8 mouse cellular contexts compared by ENCODE assay signal in the genomic region with DNA sequence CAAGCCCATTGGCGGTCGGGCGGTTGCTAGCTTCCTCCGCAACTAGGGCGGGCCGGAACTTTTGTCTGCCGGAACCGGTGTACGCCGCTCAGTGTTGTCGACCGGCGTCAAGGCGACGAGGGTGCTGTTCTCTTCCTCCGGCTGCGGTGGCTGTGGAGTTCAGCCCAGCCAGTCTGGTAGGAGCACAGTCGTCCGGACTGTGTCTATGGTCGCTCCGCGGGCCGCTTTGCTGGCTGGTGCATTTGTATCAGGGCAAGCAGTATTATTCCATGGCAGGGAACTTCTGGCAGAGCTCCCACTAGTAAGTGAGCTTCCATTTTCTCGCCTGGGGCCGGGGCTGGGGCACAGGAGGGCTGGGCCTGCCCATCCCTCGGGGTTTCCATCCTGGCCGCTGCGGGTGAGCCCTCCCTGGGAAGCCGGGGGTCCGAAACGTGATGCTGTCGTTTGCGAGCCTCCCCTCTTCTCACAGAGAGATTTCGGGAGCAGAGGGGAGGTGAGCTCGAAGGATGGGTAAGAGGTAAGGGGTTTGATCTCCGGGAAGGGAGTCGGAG. TPM values are rescaled to one million over a fixed set of nuclear protein-coding genes. Genes with fewer than 3 reads are reported as not detected.
DNase-seq lines count a peak whose midpoint lies in the region; ATAC-seq and TF ChIP-seq lines count a peak whose summit lies in the region.

A gene (plus strand): TSS at position 87 of the 551 bp plus-strand sequence.

- H3K27me3 ChIP-seq in forebrain, embryonic 10.5 days (ENCODE audit: poor library complexity, severe bottlenecking) = no peaks in the 10 kb centered on the region
- H3K27me3 ChIP-seq in heart, embryonic 15.5 days = no peaks in the 10 kb centered on the region
- H3K27me3 ChIP-seq in liver, embryonic 14.5 days (ENCODE audit: control insufficient read depth, insufficient read depth, low read length) = no peaks in the 10 kb centered on the region
- H3K27me3 ChIP-seq in neural tube, embryonic 11.5 days (ENCODE audit: control insufficient read depth, insufficient read depth, low read length) = no peaks in the 10 kb centered on the region
- no peaks in the 10 kb centered on the region for H3K27me3 ChIP-seq in stomach, postnatal 0 days (ENCODE audit: control insufficient read depth, insufficient read depth, low read length)

- no peak for TF ChIP-seq CTCF in liver, embryonic 14.5 days (IDR thresholded peaks at IDR 0.05; ENCODE audit: low read depth)
- no peak for TF ChIP-seq CTCF in stomach, postnatal 0 days (IDR thresholded peaks at IDR 0.05; ENCODE audit: low read depth)

- peak; percentile 83 to 84 for DNase-seq in CD8-positive naive resting alpha-beta T cell, adult 2 months (ENCODE audit: low read depth in 2 of 2, low spot score in 2 of 2)
- peak; percentile 87 for DNase-seq in c-Kit-positive CD71-negative TER-119-negative erythroid progenitor cells, embryonic 14.5 days (ENCODE audit: low read depth)
- peak; percentile 95 for DNase-seq in forebrain, embryonic 10.5 days (ENCODE audit: extremely low spot score, low spot score)
- peak; percentile 90 to 96 for DNase-seq in kidney, postnatal 25 days
- DNase-seq in liver, embryonic 14.5 days (ENCODE audit: low read depth in 3 of 3, low spot score in 3 of 3) = peak; percentile 85 to 89 (median 86)
- peak; percentile 94 for DNase-seq in neural tube, embryonic 11.5 days (ENCODE audit: low spot score)
- peak; percentile 95 for DNase-seq in stomach, postnatal 0 days (ENCODE audit: low spot score)

- no peaks in the 10 kb centered on the region for H3K9me3 ChIP-seq in forebrain, embryonic 10.5 days
- H3K9me3 ChIP-seq in heart, embryonic 15.5 days (replicated peaks) = no peaks in the 10 kb centered on the region
- no peaks in the 10 kb centered on the region for H3K9me3 ChIP-seq in liver, embryonic 14.5 days (ENCODE audit: control insufficient read depth, low read length)
- no peaks in the 10 kb centered on the region for H3K9me3 ChIP-seq in neural tube, embryonic 11.5 days (ENCODE audit: control insufficient read depth, low read length)
- H3K9me3 ChIP-seq in stomach, postnatal 0 days (ENCODE audit: control insufficient read depth, low read length) = no peaks in the 10 kb centered on the region

- peak within 1 kb of the TSS; percentile 89 for H3K4me2 ChIP-seq in heart, embryonic 15.5 days
- H3K4me2 ChIP-seq in liver, embryonic 14.5 days (ENCODE audit: low read depth) = peak within 1 kb of the TSS; percentile 91
- peak within 1 kb of the TSS; percentile 76 for H3K4me2 ChIP-seq in neural tube, embryonic 11.5 days (ENCODE audit: low read depth)
- peak within 1 kb of the TSS; percentile 82 for H3K4me2 ChIP-seq in stomach, postnatal 0 days (replicated peaks; ENCODE audit: low read depth)

- H3K4me1 ChIP-seq in forebrain, embryonic 10.5 days = peaks cover 11% of the 10 kb centered on the region
- peaks cover 9% of the 10 kb centered on the region for H3K4me1 ChIP-seq in heart, embryonic 15.5 days (replicated peaks)
- peaks cover 0 to 4% of the 10 kb centered on the region in 2 experiments for H3K4me1 ChIP-seq in liver, embryonic 14.5 days (replicated peaks; ENCODE audit: control insufficient read depth in 2 of 2, insufficient read depth in 2 of 2, low read length in 1 of 2)
- peaks cover 7% of the 10 kb centered on the region for H3K4me1 ChIP-seq in neural tube, embryonic 11.5 days (ENCODE audit: control insufficient read depth, insufficient read depth, low read length)
- no peaks in the 10 kb centered on the region for H3K4me1 ChIP-seq in stomach, postnatal 0 days (replicated peaks; ENCODE audit: control insufficient read depth, insufficient read depth)

- H3K27ac ChIP-seq in forebrain, embryonic 10.5 days = peak within 1 kb of the TSS; percentile 89
- peak within 1 kb of the TSS; percentile 80 for H3K27ac ChIP-seq in heart, embryonic 15.5 days
- peak within 1 kb of the TSS; percentile 80 for H3K27ac ChIP-seq in liver, embryonic 14.5 days
- peak within 1 kb of the TSS; percentile 63 for H3K27ac ChIP-seq in neural tube, embryonic 11.5 days (ENCODE audit: low read depth, low read length)
- H3K27ac ChIP-seq in stomach, postnatal 0 days (replicated peaks) = peak within 1 kb of the TSS; percentile 82

- under 1% methylated on average over 37 of the region's 37 CpGs for WGBS in forebrain, embryonic 10.5 days
- under 1% methylated on average over 37 of the region's 37 CpGs for WGBS in heart, embryonic 15.5 days
- under 1% methylated on average over 37 of the region's 37 CpGs for WGBS in liver, embryonic 14.5 days (ENCODE audit: insufficient replicate concordance)
- under 1% methylated on average over 37 of the region's 37 CpGs for WGBS in neural tube, embryonic 11.5 days
- under 1% methylated on average over 37 of the region's 37 CpGs for WGBS in stomach, postnatal 0 days

- peak; percentile 17; the same call in 1 of the 2 replicates for TF ChIP-seq EP300 in liver, embryonic 14.5 days (IDR thresholded peaks at IDR 0.05; ENCODE audit: low read depth)
- TF ChIP-seq EP300 in stomach, postnatal 0 days (optimal IDR thresholded peaks at IDR 0.05) = no peak

- peak within 1 kb of the TSS; percentile 89 for H3K4me3 ChIP-seq in forebrain, embryonic 10.5 days
- peak within 1 kb of the TSS; percentile 91 for H3K4me3 ChIP-seq in heart, embryonic 15.5 days
- peak within 1 kb of the TSS; percentile 73 to 78 for H3K4me3 ChIP-seq in liver, embryonic 14.5 days (ENCODE audit: insufficient read depth in 1 of 2, low read depth in 2 of 2, low read length in 2 of 2)
- peak within 1 kb of the TSS; percentile 89 for H3K4me3 ChIP-seq in neural tube, embryonic 11.5 days (ENCODE audit: low read depth, low read length)
- peak within 1 kb of the TSS; percentile 77 for H3K4me3 ChIP-seq in stomach, postnatal 0 days (ENCODE audit: low read depth, low read length)

- H3K36me3 ChIP-seq in forebrain, embryonic 10.5 days (replicated peaks) = peaks cover 9% of the 10 kb centered on the region
- no peaks in the 10 kb centered on the region for H3K36me3 ChIP-seq in heart, embryonic 15.5 days
- H3K36me3 ChIP-seq in liver, embryonic 14.5 days (replicated peaks; ENCODE audit: control insufficient read depth, insufficient read depth, low read depth) = peaks cover under 1% of the 10 kb centered on the region; the same call in 1 of the 2 replicates
- no peaks in the 10 kb centered on the region for H3K36me3 ChIP-seq in neural tube, embryonic 11.5 days (ENCODE audit: control insufficient read depth, insufficient read depth, low read length)
- no peaks in the 10 kb centered on the region for H3K36me3 ChIP-seq in stomach, postnatal 0 days (ENCODE audit: control insufficient read depth, insufficient read depth, low read length)

- peak within 1 kb of the TSS; percentile 80 for H3K9ac ChIP-seq in heart, embryonic 15.5 days
- peak within 1 kb of the TSS; percentile 89 for H3K9ac ChIP-seq in liver, embryonic 14.5 days (replicated peaks)
- H3K9ac ChIP-seq in neural tube, embryonic 11.5 days (ENCODE audit: low read length) = peak within 1 kb of the TSS; percentile 83
- H3K9ac ChIP-seq in stomach, postnatal 0 days (ENCODE audit: low read length) = peak within 1 kb of the TSS; percentile 79

- peak; percentile 95 for ATAC-seq in heart, embryonic 15.5 days (replicated peaks; ENCODE audit: insufficient number of reproducible peaks, insufficient read depth, low FRiP score, low read depth)
- peak; percentile 99 for ATAC-seq in liver, embryonic 14.5 days (ENCODE audit: insufficient read depth)
- ATAC-seq in neural tube, embryonic 11.5 days (ENCODE audit: insufficient read depth, low FRiP score, low TSS enrichment) = peak; percentile 96
- ATAC-seq in stomach, postnatal 0 days (ENCODE audit: low FRiP score, low TSS enrichment) = peak; percentile 100

RNA-seq across cellular contexts. Expression of the gene that starts here (rescaled TPM):
- polyA plus RNA-seq in forebrain, embryonic 10.5 days (2016; fragmentation: Nextera tagmentation; extraction: Ambion mirVana) = 55.7 and 58.9 TPM in 2 replicates
- 25.7 and 27.1 TPM in 2 replicates for polyA plus RNA-seq in heart, embryonic 15.5 days (2015; fragmentation: Nextera tagmentation; extraction: Ambion mirVana)
- 4.8 and 6.4 TPM in 2 replicates for polyA plus RNA-seq in liver, embryonic 14.5 days (2012; rRNA removed)
- polyA plus RNA-seq in liver, embryonic 14.5 days (2014; fragmentation: Nextera tagmentation; extraction: Ambion mirVana) = 23.0 and 25.3 TPM in 2 replicates
- polyA plus RNA-seq in neural tube, embryonic 11.5 days (2014; fragmentation: Nextera tagmentation; extraction: Ambion mirVana) = 68.5 and 79.5 TPM in 2 replicates
- polyA plus RNA-seq in stomach, postnatal 0 days (2015; fragmentation: Nextera tagmentation; extraction: Ambion mirVana) = 23.6 and 24.6 TPM in 2 replicates

Comparison
In these comparisons a context has a peak if more than half of its experiments do, and no peak if none do; other contexts are left out.
1. Peak in every context shown above with its lines: DNase-seq, ATAC-seq, H3K4me3 ChIP-seq and H3K27ac ChIP-seq.